Mouse (Mus musculus): Measurements from ENCODE around the gene Igll1.
"Not testable (repeated sequence)": the region's sequence is repeated elsewhere in the genome, so short reads cannot be mapped to it uniquely, and the experiment has no call there.

The Igll1 gene

GRCm38 (mm10) chr16:16863978-16864377 lies at the start of gene Igll1:
TSS of gene Igll1 (minus strand) at chr16:16863985.
- DNase-seq (ENCODE audit: low spot score), result no peak

- DNase-seq (ENCODE audit: low spot score), result no peak
Measured at GRCm38 (mm10) chr16:16913440-16913839, 49.7 kb upstream of the Igll1 start.

- peak; percentile 69 for DNase-seq (ENCODE audit: low spot score)
Measured at GRCm38 (mm10) chr16:16911641-16912597, 48.1 kb upstream of the Igll1 start.

- DNase-seq (ENCODE audit: low spot score), result peak; percentile 23
Measured at GRCm38 (mm10) chr16:16907799-16908198, 44.0 kb upstream of the Igll1 start.

GRCm38 (mm10) chr16:16903188-16903587 lies 39.4 kb upstream of the Igll1 start:
- no peak for DNase-seq (ENCODE audit: low spot score)

- no peak for DNase-seq (ENCODE audit: low spot score)
Measured at GRCm38 (mm10) chr16:16902329-16902728, 38.5 kb upstream of the Igll1 start.

- no peak for DNase-seq (ENCODE audit: low spot score)
Measured at GRCm38 (mm10) chr16:16897056-16897584, 33.3 kb upstream of the Igll1 start.

GRCm38 (mm10) chr16:16896382-16897055 lies 32.7 kb upstream of the Igll1 start, which contains the start of gene Ppm1f:
TSS of gene Ppm1f (plus strand) at chr16:16896469.
- DNase-seq (ENCODE audit: low spot score), result peak; percentile 97

- no peak for DNase-seq (ENCODE audit: low spot score)
Measured at GRCm38 (mm10) chr16:16896015-16896381, 32.2 kb upstream of the Igll1 start.

- no peak for DNase-seq (ENCODE audit: low spot score)
Measured at GRCm38 (mm10) chr16:16892366-16892765, 28.6 kb upstream of the Igll1 start.

- no peak for DNase-seq (ENCODE audit: low spot score)
Measured at GRCm38 (mm10) chr16:16888341-16888740, 24.6 kb upstream of the Igll1 start.

- DNase-seq (ENCODE audit: low spot score), result no peak
Measured at GRCm38 (mm10) chr16:16879025-16879424, 15.2 kb upstream of the Igll1 start.

- DNase-seq (ENCODE audit: low spot score), result peak; percentile 88
Measured at GRCm38 (mm10) chr16:16870617-16871331, 7.0 kb upstream of the Igll1 start, which contains the start of the genes Top3b and Vpreb1. TSS of gene Top3b (plus strand) at chr16:16870736. TSS of gene Vpreb1 (minus strand) at chr16:16870843.

GRCm38 (mm10) chr16:16870241-16870616 lies 6.4 kb upstream of the Igll1 start:
- no peak for DNase-seq (ENCODE audit: low spot score)

GRCm38 (mm10) chr16:16865696-16866561 lies 2.1 kb upstream of the Igll1 start:
- DNase-seq (ENCODE audit: low spot score), result no peak

- no peak for DNase-seq (ENCODE audit: low spot score)
Measured at GRCm38 (mm10) chr16:16865217-16865616, 1.4 kb upstream of the Igll1 start.

GRCm38 (mm10) chr16:16862288-16862687 lies 1.5 kb downstream of the Igll1 start:
- DNase-seq (ENCODE audit: low spot score), result no peak

- no peak for DNase-seq (ENCODE audit: low spot score)
Measured at GRCm38 (mm10) chr16:16856731-16857476, 6.9 kb downstream of the Igll1 start.

GRCm38 (mm10) chr16:16856054-16856453 lies 7.7 kb downstream of the Igll1 start:
- DNase-seq (ENCODE audit: low spot score), result not testable (repeated sequence)

- DNase-seq (ENCODE audit: low spot score), result no peak
Measured at GRCm38 (mm10) chr16:16855541-16855940, 8.2 kb downstream of the Igll1 start.
